Mouse (Mus musculus): ENCODE results near the gene Ccdc175. TPM values are rescaled to one million over a fixed set of nuclear protein-coding genes. Genes with fewer than 3 reads are reported as not detected.
A peak's percentile ranks its signal among the peaks of the same experiment; 100 is the strongest.

Ccdc175 gene
- total RNA-seq (2021), result not detected
- long read RNA-seq, experiment 1, result 0 reads
- long read RNA-seq, experiment 2, result 0 reads

GRCm38 (mm10) chr12:72184929-72185328 is at the start of gene Ccdc175:
TSS of gene Ccdc175 (minus strand) at chr12:72185029.
- DNase-seq, result no peak

GRCm38 (mm10) chr12:72234151-72234550 is 49.3 kb upstream of the Ccdc175 start:
- DNase-seq, result no peak

DNA sequence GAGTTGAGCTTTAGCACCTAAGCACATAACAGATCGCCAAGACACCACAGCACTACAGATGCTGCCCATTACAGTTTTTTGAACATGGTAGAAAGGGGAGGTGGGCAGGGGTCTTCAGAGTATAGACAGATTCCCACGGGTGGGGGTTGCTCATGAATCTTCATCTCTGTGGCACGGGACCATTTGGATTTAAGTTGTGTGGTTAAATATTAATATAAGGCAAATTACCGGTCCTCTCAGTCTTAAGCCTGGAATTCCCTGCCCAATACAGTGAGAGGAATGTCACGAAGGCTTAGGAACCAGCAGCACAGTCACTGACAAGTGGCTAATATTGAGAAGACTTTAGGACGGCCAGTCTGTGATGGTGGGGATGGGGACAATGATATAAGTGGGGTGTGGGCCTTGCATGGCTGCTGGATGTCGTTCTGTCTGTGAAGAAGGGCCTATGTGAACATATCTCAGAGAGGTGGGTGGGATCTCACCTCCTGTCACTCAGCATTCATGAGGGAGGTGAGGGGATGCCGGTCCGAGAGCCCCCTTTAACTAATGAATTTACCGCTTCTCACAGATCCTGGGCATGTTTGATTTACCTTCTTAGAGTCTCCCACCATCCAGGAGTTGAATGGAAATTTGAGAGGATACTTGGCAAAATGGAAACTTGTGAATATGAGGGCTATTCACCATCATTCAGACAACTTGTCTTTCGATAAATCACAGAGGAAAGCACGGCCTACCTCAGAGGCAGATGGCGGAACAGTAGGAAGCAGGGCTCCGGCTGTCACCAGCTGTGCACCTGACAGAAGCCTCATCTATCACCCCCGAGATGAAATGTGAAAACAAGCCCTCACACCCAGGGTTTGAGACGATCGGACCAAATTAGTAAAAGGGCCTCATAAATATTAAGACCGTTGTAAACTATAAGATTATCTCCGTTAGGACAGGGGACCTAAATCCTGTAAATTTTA is 48.3 kb upstream of the Ccdc175 start:
- no peak for DNase-seq

- no peak for DNase-seq
Measured at GRCm38 (mm10) chr12:72232176-72232575, 47.3 kb upstream of the Ccdc175 start.

DNA sequence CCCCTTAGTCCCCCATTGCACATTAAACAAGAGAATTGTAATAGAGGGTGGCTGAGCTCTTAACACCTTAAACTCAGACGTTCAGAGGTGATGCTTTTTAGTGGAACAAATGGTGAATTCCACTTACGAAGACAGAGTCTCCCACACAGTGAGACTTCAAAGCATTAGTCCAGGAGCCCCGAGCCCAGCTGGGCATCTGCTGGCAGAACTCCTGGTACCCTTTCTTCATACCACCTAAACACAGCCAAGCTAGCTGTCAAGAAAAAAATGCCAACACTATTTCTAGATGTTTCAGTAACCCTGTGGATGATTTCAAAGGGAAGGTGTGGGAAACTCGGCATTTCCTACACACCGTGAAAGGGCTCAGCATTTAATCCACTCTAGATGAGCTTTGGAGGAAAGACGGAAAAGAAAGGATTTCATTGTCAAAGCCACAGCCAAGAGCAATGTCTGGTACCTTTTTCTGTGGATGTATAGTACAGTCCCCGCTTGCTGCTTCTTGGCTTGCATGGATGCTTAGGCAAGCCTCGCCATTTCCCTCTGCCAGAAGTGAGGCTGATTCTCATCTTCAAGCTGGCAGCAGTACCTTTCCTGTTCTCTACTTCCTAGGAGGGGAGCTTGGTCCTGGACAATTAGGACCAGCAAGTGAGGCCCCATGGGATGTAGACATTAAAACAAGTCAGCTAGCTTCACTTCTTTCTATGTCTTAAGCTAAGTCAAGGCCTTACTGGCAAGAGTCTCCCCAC is 44.8 kb upstream of the Ccdc175 start:
- DNase-seq, result no peak

- no peak for DNase-seq
Measured at GRCm38 (mm10) chr12:72227731-72228130, 42.9 kb upstream of the Ccdc175 start.

- DNase-seq, result no peak
Measured at GRCm38 (mm10) chr12:72225371-72225770, 40.5 kb upstream of the Ccdc175 start.

DNA sequence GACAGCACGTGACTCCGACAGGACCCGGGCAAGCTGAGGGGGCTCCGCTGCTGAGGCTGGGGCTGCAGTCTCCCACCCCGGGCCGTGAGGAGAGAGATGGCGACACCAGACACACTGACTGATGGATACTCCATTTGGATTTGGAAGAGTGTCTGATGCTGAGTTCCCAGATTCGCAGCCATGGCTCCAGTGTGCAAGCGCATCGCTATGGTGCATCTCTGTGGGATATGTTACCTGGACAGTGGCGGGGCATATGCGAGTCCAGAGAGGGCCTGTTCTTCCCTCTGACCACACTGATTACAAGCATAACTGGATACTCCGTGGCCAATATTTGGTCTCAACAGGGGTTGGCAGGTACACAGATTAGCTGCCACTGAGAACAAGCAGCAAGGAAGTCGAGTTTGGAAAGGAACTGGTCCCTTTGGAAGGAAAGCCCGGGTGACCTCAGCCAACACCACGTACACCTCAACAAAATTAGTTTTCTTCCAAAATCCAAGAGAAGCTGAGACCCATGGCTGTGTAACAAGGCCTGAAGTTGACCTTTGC is 38.8 kb upstream of the Ccdc175 start:
- DNase-seq, result no peak

DNA sequence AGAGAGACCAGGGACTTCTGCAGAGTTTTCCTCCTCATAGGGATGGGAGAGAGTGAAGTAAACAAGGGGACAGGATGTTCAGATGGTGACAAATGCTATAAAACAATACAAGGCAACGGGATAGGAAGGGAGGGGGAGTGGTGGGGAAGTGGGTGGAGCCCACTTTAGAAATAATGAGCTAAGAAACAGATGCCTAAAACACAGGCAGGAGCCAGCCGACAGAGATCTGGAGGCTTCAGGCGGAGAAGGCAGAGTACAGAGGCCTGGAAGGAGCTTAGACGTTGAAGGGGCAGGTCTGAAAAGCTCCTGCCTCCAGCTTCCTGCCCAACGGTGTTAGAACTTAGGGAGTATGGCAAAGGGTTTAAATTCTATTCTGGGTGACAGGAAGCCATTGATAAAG is 28.7 kb upstream of the Ccdc175 start:
- peak; percentile 31 for DNase-seq

DNA sequence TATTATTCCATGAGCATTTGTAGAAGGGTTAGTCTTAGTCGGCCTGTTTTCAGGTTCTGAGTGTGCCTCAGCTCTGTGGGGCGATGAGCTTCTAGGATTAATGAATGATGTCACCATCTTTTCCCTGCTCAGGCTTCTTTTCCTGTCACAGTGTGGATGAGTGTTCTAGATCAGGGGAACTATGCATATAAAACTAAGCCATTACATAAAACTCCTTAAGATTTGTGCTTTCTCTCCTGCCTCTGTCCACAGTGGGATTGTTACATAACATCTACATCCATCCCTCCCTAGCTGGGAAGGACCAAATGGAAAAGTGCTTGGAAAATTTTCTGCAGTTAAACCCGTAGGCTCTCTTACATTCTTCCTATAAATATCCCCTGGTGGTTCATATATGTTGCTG is 16.0 kb upstream of the Ccdc175 start:
- no peak for DNase-seq

GRCm38 (mm10) chr12:72197925-72198486 is 13.2 kb upstream of the Ccdc175 start:
- DNase-seq, result no peak

GRCm38 (mm10) chr12:72197434-72197833 is 12.6 kb upstream of the Ccdc175 start:
- DNase-seq, result no peak

DNA sequence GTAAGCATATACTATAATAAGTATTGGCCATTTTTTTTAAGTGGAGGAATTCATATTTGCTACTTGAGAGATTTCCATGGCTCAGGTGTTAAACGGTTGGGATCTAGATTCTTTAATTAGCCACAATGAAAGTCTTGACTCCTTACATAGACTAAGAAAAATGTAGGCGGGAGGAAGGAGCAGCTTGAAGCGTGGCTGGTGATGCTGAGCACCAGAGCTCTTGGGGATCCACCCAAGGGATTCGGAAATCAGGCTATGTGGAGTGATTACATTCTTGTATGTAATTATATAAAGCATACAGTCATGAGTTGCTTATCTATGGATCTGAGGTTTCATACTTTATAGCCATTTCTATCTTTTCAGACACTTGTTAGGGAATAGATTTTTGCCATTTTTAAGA is 5.3 kb downstream of the Ccdc175 start:
- no peak for DNase-seq

DNA sequence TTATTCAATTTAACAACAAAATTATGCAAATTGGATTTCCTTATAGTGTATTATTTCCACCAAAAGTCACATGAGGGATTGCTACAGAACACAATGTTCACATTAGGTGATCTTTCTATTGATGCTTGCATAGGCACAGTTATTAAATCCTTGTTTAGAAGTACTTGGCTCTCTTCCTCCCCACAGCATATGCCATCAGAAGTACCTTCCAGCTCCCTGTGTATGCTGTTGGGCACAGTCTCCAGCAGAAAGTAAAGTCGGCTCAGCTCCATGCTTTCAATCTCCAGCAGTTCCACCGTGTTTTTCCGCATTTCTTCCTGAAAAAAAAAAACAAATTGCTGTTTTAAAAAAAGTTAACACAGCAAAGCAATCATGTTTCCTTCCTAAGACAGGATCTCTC is 6.5 kb downstream of the Ccdc175 start:
- DNase-seq, result no peak

DNA sequence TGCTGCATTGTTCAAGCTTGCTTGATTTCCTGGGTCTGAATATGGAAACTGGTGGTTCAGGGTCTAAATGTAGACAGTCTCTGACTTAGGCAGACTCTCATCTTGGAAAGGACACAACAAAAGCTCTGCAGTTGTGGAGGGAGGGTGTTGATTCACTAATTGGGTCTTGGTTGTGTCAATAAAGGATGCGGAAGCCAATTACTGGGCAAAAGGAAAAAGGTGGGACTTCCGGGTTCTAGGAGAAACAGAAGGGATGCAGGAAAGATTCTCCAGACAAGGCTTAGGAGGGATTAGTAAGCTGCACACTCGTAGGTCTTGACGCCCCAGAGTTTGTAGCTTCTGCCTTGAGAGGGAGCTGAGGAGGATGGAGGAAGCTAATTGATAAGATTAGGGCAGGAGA is 26.4 kb downstream of the Ccdc175 start:
- DNase-seq, result no peak

- DNase-seq, result no peak
Measured at GRCm38 (mm10) chr12:72150786-72151185, 34.0 kb downstream of the Ccdc175 start.

DNA sequence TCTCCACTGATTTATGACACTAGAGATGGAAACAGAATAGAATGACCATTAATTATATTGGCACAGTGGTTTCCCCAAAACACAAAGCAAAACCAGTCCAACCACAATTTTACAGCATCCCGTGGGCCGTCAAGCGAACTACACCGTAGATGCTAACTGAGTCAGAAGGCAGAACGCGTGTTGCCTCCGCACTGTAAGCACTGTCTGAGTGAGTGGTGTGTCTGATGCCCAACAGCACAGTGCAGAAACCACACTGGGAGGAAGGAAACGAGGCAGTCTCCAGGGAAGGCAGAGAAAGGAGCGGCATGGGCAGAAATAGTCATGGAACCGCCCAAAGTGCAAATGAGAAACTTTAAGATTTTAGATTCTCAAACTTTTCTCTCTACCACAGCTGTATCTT is 55.6 kb downstream of the Ccdc175 start:
- DNase-seq, result no peak

DNA sequence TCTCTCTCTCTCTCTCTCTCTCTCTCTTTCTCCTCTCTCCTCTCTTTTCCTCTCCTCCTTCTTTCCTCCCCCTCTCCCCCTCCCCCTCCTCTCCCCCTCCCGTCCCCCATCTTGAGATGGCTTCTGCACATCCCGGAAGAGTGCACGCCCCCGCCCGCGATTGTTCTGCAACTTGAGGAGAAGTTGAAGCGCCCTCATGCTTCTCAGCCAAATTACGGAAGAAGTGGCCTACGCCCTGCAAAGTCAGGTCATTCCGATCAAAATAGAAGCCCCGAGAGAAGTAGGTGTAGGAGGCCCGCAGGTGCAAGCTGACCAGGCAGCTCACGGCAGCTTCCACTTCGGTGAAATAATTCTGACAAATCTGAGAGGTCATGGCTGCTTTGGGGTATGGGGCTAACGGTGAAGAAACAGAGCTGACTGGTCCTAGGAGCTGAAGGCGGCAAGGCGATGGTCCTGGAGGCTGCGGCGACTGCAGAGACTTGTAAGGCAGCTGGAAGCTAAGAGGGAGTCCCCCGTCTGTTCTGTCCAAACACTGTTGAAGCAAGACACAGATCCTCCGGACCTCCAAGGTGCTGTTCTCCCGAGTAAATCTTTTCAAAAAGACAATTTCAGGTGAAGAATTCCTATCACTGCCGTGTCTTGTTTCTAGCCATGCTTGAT is 69.0 kb downstream of the Ccdc175 start:
- DNase-seq, result no peak

GRCm38 (mm10) chr12:72115126-72115525 is 69.7 kb downstream of the Ccdc175 start:
- DNase-seq, result no peak

DNA sequence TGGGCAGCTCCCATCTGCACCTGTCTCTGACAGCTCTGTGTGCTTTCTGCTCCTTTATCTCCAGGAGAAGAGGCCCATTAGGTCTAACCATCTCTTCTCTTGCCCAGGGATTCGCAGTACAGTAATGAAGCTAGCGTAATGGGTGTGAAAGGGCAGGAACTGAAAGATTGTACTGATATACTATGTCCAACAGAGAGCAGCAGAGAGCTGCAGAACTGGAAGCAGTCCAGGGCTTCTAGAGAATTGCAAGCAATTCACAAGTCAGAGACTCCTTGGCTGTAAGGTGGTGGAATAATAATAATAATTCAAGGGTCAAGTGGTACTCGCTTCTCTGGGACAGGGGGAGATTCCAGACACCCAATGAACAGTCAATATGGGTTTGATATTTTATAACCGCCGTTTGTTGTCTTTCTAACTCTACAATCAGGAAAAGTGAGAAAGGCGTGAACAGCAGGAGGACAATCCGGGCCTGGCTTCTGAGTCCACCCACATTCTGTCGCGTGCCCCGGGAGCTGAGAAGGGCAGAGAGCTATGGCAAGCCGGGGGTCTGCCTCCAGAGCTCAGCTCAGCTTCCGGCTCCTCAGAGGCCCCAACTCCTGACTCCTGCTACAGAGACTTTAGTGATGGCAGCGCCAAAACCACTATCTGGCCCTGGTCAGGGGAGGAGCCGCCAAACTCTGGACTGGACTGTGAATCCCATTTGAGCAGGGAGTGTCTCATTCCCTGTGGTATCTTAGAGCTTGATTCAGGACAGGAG is 80.1 kb downstream of the Ccdc175 start:
- DNase-seq, result peak; percentile 33

GRCm38 (mm10) chr12:72104027-72104426 is 80.8 kb downstream of the Ccdc175 start:
- DNase-seq, result no peak

Measured in gastrocnemius, postnatal 25 days (tissue).